Mouse (Mus musculus) neural tube, embryonic 13.5 days (tissue): ENCODE measurements at regions not wholly inside any gene's neighbourhood (a gene's known extent, or its start where the extent isn't known, plus 50 kb on each side); places are given as distances from the start of the nearest gene placed in this dataset.

Source experiments
- ATAC-seq: fragments of 200-750 bp; cut with Nextera tagmentation; 2 replicates; pipeline ENCODE4 v1.8.0; 2017; ENCODE audit warnings: low read depth, mild to moderate bottlenecking, moderate TSS enrichment, moderate library complexity
- H3K27ac ChIP-seq: fragments of 300-500 bp; sonication (generic); replicated peaks from 2 replicates; pipeline ENCODE4 v1.5.1; 2015; ENCODE audit warnings: moderate library complexity, mild to moderate bottlenecking, inconsistent platforms
- H3K27me3 ChIP-seq: fragments of 300-500 bp; sonication (generic); 2 replicates; pipeline ENCODE4 v1.6.1; 2015; ENCODE audit warnings: mild to moderate bottlenecking, inconsistent platforms
- H3K36me3 ChIP-seq: fragments of 300-500 bp; sonication (generic); 2 replicates; pipeline ENCODE4 v1.6.1; 2015; ENCODE audit warnings: mild to moderate bottlenecking, inconsistent platforms
- H3K4me1 ChIP-seq: fragments of 300-500 bp; sonication (generic); replicated peaks from 2 replicates; pipeline ENCODE4 v1.6.1; 2015; ENCODE audit warnings: inconsistent platforms
- H3K4me2 ChIP-seq: fragments of 300-500 bp; sonication (generic); 2 replicates; pipeline ENCODE4 v1.6.1; 2015; ENCODE audit warnings: inconsistent platforms, mild to moderate bottlenecking, moderate library complexity
- H3K4me3 ChIP-seq: fragments of 300-500 bp; sonication (generic); 2 replicates; pipeline ENCODE4 v1.5.1; 2015; ENCODE audit warnings: mild to moderate bottlenecking, inconsistent platforms
- H3K9ac ChIP-seq: fragments of 300-500 bp; sonication (generic); 2 replicates; pipeline ENCODE4 v1.6.1; 2015; ENCODE audit warnings: moderate library complexity, mild to moderate bottlenecking, inconsistent platforms
- H3K9me3 ChIP-seq: fragments of 300-500 bp; sonication (generic); 2 replicates; pipeline ENCODE4 v1.6.1; 2016; ENCODE audit warnings: inconsistent platforms
- whole genome bisulfite sequencing: fragments of 180-500 bp; shearing (Covaris S2); methylation state at CpG from one replicate; pipeline ENCODE4 v1.1.7; 2015; 5-methylcytosine and 5-hydroxymethylcytosine counted together

DNA sequence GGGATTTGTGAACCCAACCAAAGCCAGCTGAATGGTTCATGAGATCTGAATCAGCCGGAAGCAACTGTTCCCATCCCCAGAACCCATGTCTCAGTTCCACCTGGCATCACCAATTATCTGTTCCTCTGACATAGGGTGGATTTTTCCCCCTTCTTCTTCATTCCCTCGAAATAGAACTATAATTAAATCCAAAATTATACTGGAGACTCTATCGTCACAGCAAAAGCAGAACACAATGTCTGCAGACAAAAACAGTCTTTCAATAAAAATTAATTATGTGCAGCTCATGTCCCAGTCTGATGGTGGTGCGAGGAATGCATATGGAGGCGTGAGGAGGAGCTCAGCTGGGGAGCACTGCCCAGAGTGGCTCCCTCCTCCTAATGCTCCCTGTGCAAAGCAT is 280.4 kb downstream of the Emp1 start:
- Histone ChIP-seq H3K27ac (no peak overlapping the region), H3K9ac (no peak overlapping the region), H3K9me3 (peaks cover 6% of the 10 kb centered on the region; the same call in 1 of the 2 replicates), H3K4me1 (no peaks in the 10 kb centered on the region), H3K27me3 (no peaks in the 10 kb centered on the region), H3K4me3 (no peak overlapping the region), H3K4me2 (no peak overlapping the region), H3K36me3 (no peaks in the 10 kb centered on the region)
- 80% methylated on average over 5 of the region's 5 CpGs for WGBS
- no peak for ATAC-seq

DNA sequence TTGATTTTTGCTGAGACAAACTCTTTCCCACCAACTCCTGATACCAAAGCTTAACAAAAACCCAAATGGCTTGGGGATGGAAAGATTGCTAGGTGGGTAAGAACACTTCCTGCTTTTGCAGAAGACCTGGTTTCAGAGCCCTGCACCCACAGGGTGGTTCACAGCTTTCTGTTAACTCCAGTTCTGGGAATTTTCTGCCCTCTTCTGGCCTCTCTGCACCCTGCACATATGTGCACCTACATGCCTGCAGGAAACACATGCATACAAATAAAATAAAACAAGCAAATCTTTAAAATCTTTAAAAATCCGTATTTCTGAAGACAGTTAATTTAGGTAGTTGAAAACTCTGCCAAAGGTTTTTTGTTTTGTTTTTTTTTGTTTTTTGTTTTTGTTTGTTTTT is 283.8 kb downstream of the Emp1 start:
- 69% methylated on average over 1 of the region's 1 CpGs for WGBS
- H3K4me1 ChIP-seq: no peaks in the 10 kb centered on the region
- no peak overlapping the region for H3K4me2 ChIP-seq
- H3K4me3 ChIP-seq: no peak overlapping the region
- H3K27ac ChIP-seq: no peak overlapping the region
- H3K9me3 ChIP-seq: peaks cover 3% of the 10 kb centered on the region; the same call in 1 of the 2 replicates
- H3K36me3 ChIP-seq: no peaks in the 10 kb centered on the region
- no peaks in the 10 kb centered on the region for H3K27me3 ChIP-seq
- ATAC-seq: no peak
- H3K9ac ChIP-seq: no peak overlapping the region

DNA sequence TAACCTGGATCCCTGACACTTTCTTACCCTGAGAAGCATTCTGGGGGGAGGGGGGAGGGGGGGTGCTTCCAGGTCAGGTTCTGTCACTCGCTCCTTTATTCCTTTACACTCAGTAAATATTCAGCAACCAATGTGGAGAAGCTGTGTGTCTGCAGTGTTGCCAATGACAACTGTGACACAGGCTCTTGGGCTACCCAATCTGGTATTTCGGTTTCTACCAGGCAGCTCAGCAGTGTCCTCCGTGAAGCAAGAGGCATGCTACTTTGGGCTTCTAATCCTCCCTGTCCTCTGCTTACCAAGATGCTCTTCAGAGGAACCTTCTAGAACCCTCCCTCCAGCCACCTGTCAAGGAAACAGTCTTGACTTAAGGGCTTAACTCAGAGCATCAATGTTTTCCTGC is 290.7 kb downstream of the Emp1 start:
- H3K36me3 ChIP-seq: no peaks in the 10 kb centered on the region
- no peak for ATAC-seq
- no peak overlapping the region for H3K9ac ChIP-seq
- H3K4me3 ChIP-seq: no peak overlapping the region
- H3K27ac ChIP-seq: no peak overlapping the region
- H3K4me1 ChIP-seq: no peaks in the 10 kb centered on the region
- 92% methylated on average over 3 of the region's 3 CpGs for WGBS
- no peaks in the 10 kb centered on the region for H3K9me3 ChIP-seq
- no peaks in the 10 kb centered on the region for H3K27me3 ChIP-seq
- H3K4me2 ChIP-seq: no peak overlapping the region

DNA sequence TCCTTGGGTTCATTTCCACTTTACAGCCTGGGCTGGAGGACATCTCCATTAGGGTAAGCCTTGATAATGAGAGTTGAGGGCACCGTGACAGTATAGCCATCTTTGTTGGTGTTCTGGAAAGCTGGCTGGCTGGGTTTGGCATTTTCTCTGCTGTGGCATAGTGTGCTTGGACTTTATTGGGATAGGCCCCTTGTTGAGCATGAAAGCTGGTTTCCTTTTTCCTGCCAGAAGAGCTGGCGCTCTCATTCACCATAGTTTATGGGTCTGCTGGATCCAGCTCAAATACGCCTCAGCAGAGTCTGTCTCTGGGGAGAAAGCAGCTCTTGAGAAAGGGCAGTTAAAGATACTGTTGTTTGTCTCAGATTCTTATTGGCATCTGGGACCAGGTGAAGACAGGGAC is 300.0 kb downstream of the Emp1 start:
- Histone ChIP-seq H3K27ac (no peak overlapping the region), H3K27me3 (no peaks in the 10 kb centered on the region), H3K4me2 (no peak overlapping the region), H3K36me3 (no peaks in the 10 kb centered on the region), H3K4me3 (no peak overlapping the region), H3K4me1 (no peaks in the 10 kb centered on the region), H3K9me3 (no peaks in the 10 kb centered on the region), H3K9ac (no peak overlapping the region)
- WGBS: 77% methylated on average over 3 of the region's 3 CpGs
- no peak for ATAC-seq

DNA sequence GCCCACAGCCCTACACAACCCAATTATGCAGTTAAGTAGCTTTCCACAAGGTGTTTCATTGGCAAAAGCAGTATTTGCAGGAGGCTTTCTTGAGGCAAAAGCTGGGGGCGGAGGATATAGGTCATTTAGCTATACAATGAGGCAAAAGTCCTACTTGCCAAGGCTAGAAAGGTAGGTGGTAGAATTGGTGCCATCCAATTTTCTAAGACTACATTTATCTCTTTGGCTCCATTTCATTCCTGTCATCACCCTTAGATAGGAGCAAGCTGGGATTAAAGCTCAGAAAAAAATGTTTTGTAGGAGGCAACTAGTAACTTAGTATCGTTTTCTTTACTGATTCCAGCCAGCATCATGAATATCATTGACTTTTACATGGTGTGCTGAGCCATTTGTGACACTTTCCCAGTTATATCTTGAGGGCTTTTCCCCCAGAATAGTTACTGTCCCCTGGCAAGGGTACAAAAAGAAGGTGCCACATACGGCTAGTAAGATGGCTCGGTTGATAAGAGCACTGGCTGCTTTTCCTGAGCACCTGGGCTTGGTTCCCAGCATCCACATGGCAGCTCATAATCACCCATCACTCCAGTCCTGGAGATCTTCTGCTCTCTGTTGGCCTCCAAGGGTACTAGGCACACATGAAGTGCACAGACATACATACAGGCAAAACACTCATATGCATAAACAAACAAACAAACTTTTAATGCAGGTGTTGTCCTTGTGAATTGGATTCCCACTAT is 300.6 kb downstream of the Emp1 start:
- Histone ChIP-seq H3K9ac (no peak overlapping the region), H3K36me3 (no peaks in the 10 kb centered on the region), H3K4me1 (no peaks in the 10 kb centered on the region), H3K27ac (no peak overlapping the region), H3K4me3 (no peak overlapping the region), H3K27me3 (no peaks in the 10 kb centered on the region), H3K4me2 (no peak overlapping the region), H3K9me3 (no peaks in the 10 kb centered on the region)
- 91% methylated on average over 4 of the region's 4 CpGs for WGBS
- no peak for ATAC-seq
